Mouse (Mus musculus) testis, postnatal 14 days (tissue): ENCODE results near the gene Ptov1.

Experiments
- DNase-seq: peaks from one replicate; pipeline ENCODE4 v3.0.0; 2021; ENCODE audit warnings: low spot score

Ptov1 gene

GRCm38 (mm10) chr7:44839491-44840191 lies 29.9 kb downstream of the Ptov1 start:
- DNase-seq = peak; percentile 51

GRCm38 (mm10) chr7:44839171-44839490 lies 30.5 kb downstream of the Ptov1 start:
- DNase-seq = no peak

GRCm38 (mm10) chr7:44838073-44838472 lies 31.5 kb downstream of the Ptov1 start:
- no peak for DNase-seq

- DNase-seq = no peak
These were observed 33.0 kb downstream of the Ptov1 start for GRCm38 (mm10) chr7:44836423-44837053.

- DNase-seq = no peak
These were observed 33.6 kb downstream of the Ptov1 start for GRCm38 (mm10) chr7:44836016-44836404.

GRCm38 (mm10) chr7:44835373-44836015 lies 34.1 kb downstream of the Ptov1 start:
- no peak for DNase-seq

- no peak for DNase-seq
These were observed 36.8 kb downstream of the Ptov1 start for GRCm38 (mm10) chr7:44832763-44833162.

GRCm38 (mm10) chr7:44828706-44829105 lies 40.9 kb downstream of the Ptov1 start:
- no peak for DNase-seq

- DNase-seq = no peak
These were observed 42.8 kb downstream of the Ptov1 start for GRCm38 (mm10) chr7:44826771-44827170.

- DNase-seq = peak; percentile 39
These were observed 44.7 kb downstream of the Ptov1 start for GRCm38 (mm10) chr7:44824872-44825271.

- no peak for DNase-seq
These were observed 46.2 kb downstream of the Ptov1 start for GRCm38 (mm10) chr7:44823409-44823808.

- DNase-seq = no peak
These were observed 47.7 kb downstream of the Ptov1 start for GRCm38 (mm10) chr7:44821666-44822448.

GRCm38 (mm10) chr7:44820525-44820924 lies 49.1 kb downstream of the Ptov1 start:
- no peak for DNase-seq

- DNase-seq = no peak
These were observed 49.7 kb downstream of the Ptov1 start for GRCm38 (mm10) chr7:44819863-44820262.

- no peak for DNase-seq
These were observed 50.2 kb downstream of the Ptov1 start for GRCm38 (mm10) chr7:44819391-44819790.

- DNase-seq = peak; percentile 33
These were observed 50.8 kb downstream of the Ptov1 start for GRCm38 (mm10) chr7:44818751-44819235.

- DNase-seq = no peak
These were observed 51.4 kb downstream of the Ptov1 start for GRCm38 (mm10) chr7:44818164-44818563.

- DNase-seq = no peak
These were observed 52.1 kb downstream of the Ptov1 start for GRCm38 (mm10) chr7:44817441-44817840.

- DNase-seq = no peak
These were observed 53.0 kb downstream of the Ptov1 start, which contains the start of gene Atf5 for GRCm38 (mm10) chr7:44816470-44817021. Atf5 (minus strand) TSS chr7:44816658.

- peak; percentile 99 for DNase-seq
These were observed 53.7 kb downstream of the Ptov1 start, which contains the start of the genes Nup62 and Il4i1 for GRCm38 (mm10) chr7:44815721-44816469. Nup62 (plus strand) TSS chr7:44816088. Il4i1 (plus strand) TSS chr7:44816387.

- DNase-seq = no peak
These were observed 54.5 kb downstream of the Ptov1 start for GRCm38 (mm10) chr7:44814952-44815553.
